Mouse (Mus musculus): ENCODE results near the gene Cldn9. TPM values are rescaled to one million over a fixed set of nuclear protein-coding genes. Genes with fewer than 3 reads are reported as not detected.

Gene Cldn9
- polyA plus RNA-seq, 1 experiment from 2014 or later = 3.0 TPM

DNA sequence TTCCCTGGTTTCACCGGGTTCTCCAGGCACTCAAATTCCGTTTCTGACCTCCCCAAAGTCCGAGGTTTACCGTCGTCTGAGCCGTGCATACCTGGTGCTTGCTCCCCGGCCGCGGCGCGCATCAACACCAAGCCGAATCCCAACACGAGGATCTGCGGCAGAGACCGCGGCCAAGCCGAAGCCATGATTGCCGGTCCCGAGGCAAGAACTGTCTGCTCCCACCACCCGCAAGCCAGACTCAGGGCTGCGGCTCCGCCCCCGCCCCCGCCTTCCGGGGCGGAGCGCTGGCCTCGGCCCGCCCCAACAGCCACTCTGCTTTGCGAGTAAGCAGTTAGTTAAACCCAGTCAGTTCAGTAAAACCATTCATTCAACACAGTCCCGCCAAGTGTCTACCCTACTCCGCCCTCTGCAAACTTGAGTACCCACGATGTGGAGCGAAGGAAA is 6.6 kb downstream of the Cldn9 start, which contains the start of gene Tnfrsf12a:
TSS of gene Tnfrsf12a (minus strand) at position 233 of the 444 bp plus-strand sequence.
- Histone ChIP-seq H3K4me3 (ENCODE audit: low read depth, low read length) (peak within 1 kb of the TSS; percentile 43), H3K9ac (replicated peaks; ENCODE audit: low read depth, low read length) (peak within 1 kb of the TSS; percentile 2; the same call in 1 of the 2 replicates), H3K36me3 (ENCODE audit: control insufficient read depth, insufficient read depth, low read length) (no peaks in the 10 kb centered on the region; the same call in 1 of the 2 replicates), H3K27me3 (ENCODE audit: control insufficient read depth, insufficient read depth, low read length) (peaks cover 20% of the 10 kb centered on the region), H3K27ac (ENCODE audit: low read length) (peak within 1 kb of the TSS; percentile 34; the same call in 1 of the 2 replicates), H3K4me2 (replicated peaks; ENCODE audit: low read depth, low read length) (peak within 1 kb of the TSS; percentile 89), H3K9me3 (ENCODE audit: control insufficient read depth, low read depth, low read length) (no peaks in the 10 kb centered on the region), H3K4me1 (ENCODE audit: control insufficient read depth, insufficient read depth, low read length) (peaks cover 29% of the 10 kb centered on the region; the same call in 1 of the 2 replicates)
- peak; percentile 44 for ATAC-seq (ENCODE audit: insufficient number of reproducible peaks, insufficient read depth, low FRiP score, low read depth)
- under 1% methylated on average over 34 of the region's 34 CpGs for WGBS

DNA sequence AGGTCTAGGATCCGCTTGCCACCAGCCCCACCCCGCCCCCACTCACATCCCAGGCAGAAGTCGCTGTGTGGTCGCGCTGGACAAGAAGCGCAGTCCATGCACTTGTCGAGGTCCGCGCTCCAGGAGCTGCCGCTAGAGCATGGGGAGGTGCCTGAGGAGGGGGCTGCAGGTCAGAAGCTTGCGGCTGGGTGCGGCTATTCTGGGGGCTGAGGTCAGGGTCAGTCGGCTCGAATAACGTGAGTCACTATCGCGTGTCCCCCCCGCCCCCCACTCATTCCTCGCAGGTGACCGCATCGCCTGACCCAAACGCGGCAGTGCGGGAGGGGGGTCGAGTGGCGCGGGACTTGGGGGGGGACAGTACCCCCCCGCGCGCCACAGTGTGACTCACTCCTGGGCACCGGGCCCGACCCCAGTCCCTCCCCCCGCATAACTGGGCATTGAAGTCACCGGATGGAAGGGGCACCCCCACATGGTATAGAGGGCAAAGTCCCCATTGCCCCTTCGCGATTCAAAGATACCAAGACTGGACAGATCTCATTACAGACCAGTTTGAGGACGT is 7.3 kb downstream of the Cldn9 start:
- under 1% methylated on average over 37 of the region's 37 CpGs for WGBS

DNA sequence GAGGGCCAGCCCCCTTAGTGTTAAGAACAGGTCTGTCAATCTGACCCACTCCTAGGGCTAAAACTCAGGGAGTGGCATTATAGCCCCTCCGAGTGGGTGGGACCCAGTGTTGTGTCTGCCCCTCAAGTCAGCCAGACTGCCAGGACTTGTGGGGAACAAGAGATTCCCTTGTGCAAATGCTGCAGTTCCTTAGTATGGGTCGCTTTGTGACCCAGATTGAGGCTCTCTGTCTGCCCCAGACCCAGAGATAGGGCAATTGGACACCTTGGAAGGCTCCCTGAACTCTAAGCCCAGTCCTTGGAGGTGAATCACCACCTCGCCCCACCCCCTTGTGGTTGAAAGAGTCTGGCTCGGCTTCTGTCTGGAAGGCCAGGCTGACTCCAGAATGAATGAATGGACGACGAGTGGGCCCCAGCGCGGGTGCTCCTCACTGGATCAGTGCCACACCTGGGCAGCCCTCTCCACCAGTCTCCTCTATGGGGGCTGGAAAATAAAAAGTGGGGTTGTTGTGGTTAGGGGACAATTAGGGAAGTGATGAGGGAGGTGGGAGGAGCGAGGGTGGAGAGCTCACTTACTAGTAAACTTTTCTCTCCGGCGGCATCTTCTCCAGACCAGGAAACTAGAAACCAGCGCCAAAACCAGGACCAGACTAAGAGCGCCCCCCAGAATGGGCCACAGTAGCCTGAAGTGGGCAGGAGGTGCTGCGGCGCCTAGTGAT is 8.1 kb downstream of the Cldn9 start:
- Histone ChIP-seq H3K4me2 (replicated peaks; ENCODE audit: low read depth, low read length) (peak overlapping the region; percentile 89), H3K27ac (ENCODE audit: low read length) (no peak overlapping the region), H3K9ac (replicated peaks; ENCODE audit: low read depth, low read length) (0 out of 2 replicates have a peak overlapping the region, but pooled peaks have one; percentile 2), H3K27me3 (ENCODE audit: control insufficient read depth, insufficient read depth, low read length) (peaks cover 15% of the 10 kb centered on the region), H3K36me3 (ENCODE audit: control insufficient read depth, insufficient read depth, low read length) (no peaks in the 10 kb centered on the region), H3K4me1 (ENCODE audit: control insufficient read depth, insufficient read depth, low read length) (peaks cover 29% of the 10 kb centered on the region; the same call in 1 of the 2 replicates), H3K4me3 (ENCODE audit: low read depth, low read length) (peak overlapping the region; percentile 43), H3K9me3 (ENCODE audit: control insufficient read depth, low read depth, low read length) (no peaks in the 10 kb centered on the region)
- WGBS = 14% methylated on average over 14 of the region's 15 CpGs
- ATAC-seq (ENCODE audit: insufficient number of reproducible peaks, insufficient read depth, low FRiP score, low read depth) = no peak

More for the DNA sequence above, 7.3 kb downstream of the Cldn9 start:
- peaks cover 20% of the 10 kb centered on the region for H3K27me3 ChIP-seq (ENCODE audit: control insufficient read depth, insufficient read depth, low read length)
- no peaks in the 10 kb centered on the region for H3K9me3 ChIP-seq (ENCODE audit: control insufficient read depth, low read depth, low read length)
- H3K4me2 ChIP-seq (replicated peaks; ENCODE audit: low read depth, low read length) = peak overlapping the region; percentile 89
- peak overlapping the region; percentile 43 for H3K4me3 ChIP-seq (ENCODE audit: low read depth, low read length)
- no peak for ATAC-seq (ENCODE audit: insufficient number of reproducible peaks, insufficient read depth, low FRiP score, low read depth)
- peaks cover 29% of the 10 kb centered on the region; the same call in 1 of the 2 replicates for H3K4me1 ChIP-seq (ENCODE audit: control insufficient read depth, insufficient read depth, low read length)
- H3K27ac ChIP-seq (ENCODE audit: low read length) = peak overlapping the region; percentile 34; the same call in 1 of the 2 replicates
- H3K36me3 ChIP-seq (ENCODE audit: control insufficient read depth, insufficient read depth, low read length) = no peaks in the 10 kb centered on the region; the same call in 1 of the 2 replicates
- H3K9ac ChIP-seq (replicated peaks; ENCODE audit: low read depth, low read length) = peak overlapping the region; percentile 2; the same call in 1 of the 2 replicates

DNA sequence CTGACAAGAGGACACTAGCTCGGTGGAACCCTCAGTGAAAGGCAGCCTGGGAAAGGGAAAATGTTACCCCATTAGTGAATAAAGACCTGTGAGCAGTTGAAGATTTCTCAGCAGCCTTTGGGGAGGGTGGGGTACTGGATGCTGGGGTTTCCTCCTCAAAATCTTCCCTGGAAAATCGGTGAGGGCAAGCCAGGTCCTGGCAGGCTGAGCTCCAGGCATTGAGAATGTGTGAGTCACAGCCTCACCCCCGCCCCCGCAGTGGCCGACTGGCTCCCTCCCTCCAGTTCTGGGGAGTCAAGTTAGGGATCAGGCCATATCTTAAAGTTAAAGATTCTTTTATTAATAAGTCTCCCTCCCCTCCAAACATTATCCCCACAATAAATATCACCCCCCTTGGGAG is 8.7 kb downstream of the Cldn9 start:
- ATAC-seq (ENCODE audit: insufficient number of reproducible peaks, insufficient read depth, low FRiP score, low read depth) = no peak
- WGBS = 32% methylated on average over 5 of the region's 5 CpGs
- peaks cover 29% of the 10 kb centered on the region; the same call in 1 of the 2 replicates for H3K4me1 ChIP-seq (ENCODE audit: control insufficient read depth, insufficient read depth, low read length)
- peak overlapping the region; percentile 35; the same call in 1 of the 2 replicates for H3K27ac ChIP-seq (ENCODE audit: low read length)
- no peak overlapping the region; the same call in 1 of the 2 replicates for H3K4me3 ChIP-seq (ENCODE audit: low read depth, low read length)
- H3K36me3 ChIP-seq (ENCODE audit: control insufficient read depth, insufficient read depth, low read length) = peaks cover 2% of the 10 kb centered on the region; the same call in 1 of the 2 replicates
- H3K4me2 ChIP-seq (replicated peaks; ENCODE audit: low read depth, low read length) = peak overlapping the region; percentile 72
- peaks cover 13% of the 10 kb centered on the region for H3K27me3 ChIP-seq (ENCODE audit: control insufficient read depth, insufficient read depth, low read length)
- H3K9ac ChIP-seq (replicated peaks; ENCODE audit: low read depth, low read length) = no peak overlapping the region
- H3K9me3 ChIP-seq (ENCODE audit: control insufficient read depth, low read depth, low read length) = no peaks in the 10 kb centered on the region

DNA sequence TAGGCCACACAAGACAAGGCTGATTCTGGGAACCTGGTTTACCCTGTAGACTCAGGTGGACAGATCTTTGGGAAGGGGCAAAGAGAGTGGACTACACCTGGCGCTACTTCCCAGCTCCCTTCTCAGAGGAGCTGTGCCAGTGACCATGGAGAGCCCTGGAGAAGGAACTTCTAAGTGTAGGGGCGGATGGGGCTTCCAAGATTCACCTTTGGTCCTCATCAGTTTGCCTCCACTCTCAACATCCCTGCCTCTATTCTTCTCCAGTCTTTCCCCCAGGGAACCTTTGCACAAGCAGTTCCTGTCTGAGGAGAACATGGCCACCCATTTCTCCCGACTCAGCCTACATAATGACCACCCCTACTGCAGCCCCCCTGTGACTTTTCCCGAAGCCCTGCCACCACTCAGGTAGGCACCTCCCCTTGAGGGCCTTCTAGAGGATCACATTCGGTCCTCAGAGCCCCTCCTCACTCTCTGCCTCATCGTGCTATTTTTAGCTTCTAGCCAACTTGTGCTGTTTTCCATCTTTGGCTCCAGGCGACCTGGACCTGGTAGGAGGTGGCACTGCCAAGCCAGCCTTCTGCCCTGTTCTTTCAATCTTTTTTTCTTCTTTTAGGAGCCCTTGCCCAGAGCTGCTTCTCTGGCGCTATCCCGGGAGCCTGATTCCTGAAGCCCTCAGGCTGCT is 9.4 kb downstream of the Cldn9 start:
- Histone ChIP-seq H3K36me3 (ENCODE audit: control insufficient read depth, insufficient read depth, low read length) (peaks cover 9% of the 10 kb centered on the region; the same call in 1 of the 2 replicates), H3K9ac (replicated peaks; ENCODE audit: low read depth, low read length) (no peak overlapping the region; the same call in 1 of the 2 replicates), H3K9me3 (ENCODE audit: control insufficient read depth, low read depth, low read length) (no peaks in the 10 kb centered on the region), H3K4me2 (replicated peaks; ENCODE audit: low read depth, low read length) (peak overlapping the region; percentile 72), H3K4me3 (ENCODE audit: low read depth, low read length) (peak overlapping the region; percentile 54), H3K27me3 (ENCODE audit: control insufficient read depth, insufficient read depth, low read length) (peaks cover 8% of the 10 kb centered on the region; the same call in 1 of the 2 replicates), H3K27ac (ENCODE audit: low read length) (peak overlapping the region; percentile 35; the same call in 1 of the 2 replicates), H3K4me1 (ENCODE audit: control insufficient read depth, insufficient read depth, low read length) (peaks cover 29% of the 10 kb centered on the region; the same call in 1 of the 2 replicates)
- ATAC-seq (ENCODE audit: insufficient number of reproducible peaks, insufficient read depth, low FRiP score, low read depth) = no peak
- WGBS = 28% methylated on average over 9 of the region's 9 CpGs

DNA sequence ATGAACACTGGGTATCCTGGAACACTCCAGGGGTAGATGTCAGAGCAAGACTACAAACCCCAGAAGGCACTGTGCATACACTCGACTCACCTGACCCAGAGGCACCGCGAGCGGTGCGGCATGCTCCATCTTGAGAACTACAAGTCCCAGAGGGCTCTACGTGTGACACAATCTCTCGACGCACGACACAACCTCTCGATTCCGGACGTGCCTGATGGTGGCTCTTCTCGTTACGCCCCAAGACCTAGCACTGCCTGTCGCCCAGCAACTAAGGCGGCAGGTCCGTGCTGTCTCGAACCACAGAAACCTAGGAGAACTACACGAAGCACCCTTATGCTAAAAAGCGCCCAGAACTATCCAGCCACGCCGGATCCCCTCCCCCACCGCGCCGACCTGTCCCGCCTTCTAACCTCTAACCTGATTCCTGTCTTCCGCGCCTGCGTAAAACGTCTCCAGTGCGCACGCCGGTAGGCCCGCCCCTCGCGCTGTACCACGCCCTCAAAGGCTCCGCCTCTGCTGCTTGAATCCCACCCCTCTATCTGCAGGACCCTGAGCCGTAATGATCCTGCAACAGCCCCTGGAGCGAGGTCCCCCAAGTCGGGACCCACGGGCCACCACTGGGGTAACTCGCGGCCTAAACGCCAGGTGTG is 10.3 kb downstream of the Cldn9 start, which contains the start of the genes Hcfc1r1 and Thoc6:
TSS of gene Hcfc1r1 (plus strand) at position 173 of the 650 bp plus-strand sequence.
TSS of gene Thoc6 (minus strand) at position 459 of the 650 bp plus-strand sequence.
- WGBS = 0% methylated on average over 45 of the region's 45 CpGs
- ATAC-seq (ENCODE audit: insufficient number of reproducible peaks, insufficient read depth, low FRiP score, low read depth) = peak; percentile 91

DNA sequence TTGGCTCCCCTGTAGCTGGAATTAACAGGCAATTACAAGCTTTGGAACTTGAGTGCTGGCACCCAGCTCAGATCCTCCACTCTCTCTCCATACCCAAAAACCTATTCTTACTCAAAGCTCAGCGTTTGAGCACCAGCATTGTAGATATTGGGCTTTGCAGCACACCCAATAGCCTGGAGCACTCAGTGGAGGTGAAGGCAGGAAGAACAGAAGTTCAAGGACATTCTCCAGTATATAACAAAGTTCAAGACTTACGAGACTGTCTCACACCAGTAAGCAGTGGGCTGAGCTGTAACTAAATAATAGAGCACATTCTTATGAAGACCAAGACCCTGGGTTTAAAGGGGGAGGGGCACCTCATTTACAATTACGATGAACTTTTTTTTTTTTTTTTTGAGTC is 11.1 kb downstream of the Cldn9 start:
- no peak for ATAC-seq (ENCODE audit: insufficient number of reproducible peaks, insufficient read depth, low FRiP score, low read depth)
- Histone ChIP-seq H3K36me3 (ENCODE audit: control insufficient read depth, insufficient read depth, low read length) (peaks cover 23% of the 10 kb centered on the region), H3K4me2 (replicated peaks; ENCODE audit: low read depth, low read length) (peak overlapping the region; percentile 72), H3K27ac (ENCODE audit: low read length) (no peak overlapping the region), H3K9me3 (ENCODE audit: control insufficient read depth, low read depth, low read length) (no peaks in the 10 kb centered on the region), H3K4me1 (ENCODE audit: control insufficient read depth, insufficient read depth, low read length) (peaks cover 29% of the 10 kb centered on the region; the same call in 1 of the 2 replicates), H3K9ac (replicated peaks; ENCODE audit: low read depth, low read length) (no peak overlapping the region), H3K4me3 (ENCODE audit: low read depth, low read length) (peak overlapping the region; percentile 54; the same call in 1 of the 2 replicates), H3K27me3 (ENCODE audit: control insufficient read depth, insufficient read depth, low read length) (no peaks in the 10 kb centered on the region)
- WGBS = 63% methylated on average over 3 of the region's 3 CpGs

More for the DNA sequence above, 10.3 kb downstream of the Cldn9 start, which contains the start of the genes Hcfc1r1 and Thoc6:
- H3K9ac ChIP-seq (replicated peaks; ENCODE audit: low read depth, low read length) = peak within 1 kb of the TSS; percentile 47; the same call in 1 of the 2 replicates
- H3K9me3 ChIP-seq (ENCODE audit: control insufficient read depth, low read depth, low read length) = no peaks in the 10 kb centered on the region
- H3K4me1 ChIP-seq (ENCODE audit: control insufficient read depth, insufficient read depth, low read length) = peaks cover 29% of the 10 kb centered on the region; the same call in 1 of the 2 replicates
- H3K4me3 ChIP-seq (ENCODE audit: low read depth, low read length) = peak within 1 kb of the TSS; percentile 54
- H3K36me3 ChIP-seq (ENCODE audit: control insufficient read depth, insufficient read depth, low read length) = peaks cover 17% of the 10 kb centered on the region
- peak within 1 kb of the TSS; percentile 68; the same call in 1 of the 2 replicates for H3K27ac ChIP-seq (ENCODE audit: low read length)
- peak within 1 kb of the TSS; percentile 72 for H3K4me2 ChIP-seq (replicated peaks; ENCODE audit: low read depth, low read length)
- no peaks in the 10 kb centered on the region for H3K27me3 ChIP-seq (ENCODE audit: control insufficient read depth, insufficient read depth, low read length)

Measured in stomach, embryonic 14.5 days (tissue).